Mouse (Mus musculus) fat pad, adult 2 months (tissue): Measurements from ENCODE around the gene Mad2l1bp.

Experiments used
- DNase-seq: peaks from one replicate; pipeline ENCODE4 v3.0.0-alpha.2; 2011; ENCODE audit warnings: low read depth, low spot score; ENCODE audit errors: extremely low read depth

Mad2l1bp gene

DNA sequence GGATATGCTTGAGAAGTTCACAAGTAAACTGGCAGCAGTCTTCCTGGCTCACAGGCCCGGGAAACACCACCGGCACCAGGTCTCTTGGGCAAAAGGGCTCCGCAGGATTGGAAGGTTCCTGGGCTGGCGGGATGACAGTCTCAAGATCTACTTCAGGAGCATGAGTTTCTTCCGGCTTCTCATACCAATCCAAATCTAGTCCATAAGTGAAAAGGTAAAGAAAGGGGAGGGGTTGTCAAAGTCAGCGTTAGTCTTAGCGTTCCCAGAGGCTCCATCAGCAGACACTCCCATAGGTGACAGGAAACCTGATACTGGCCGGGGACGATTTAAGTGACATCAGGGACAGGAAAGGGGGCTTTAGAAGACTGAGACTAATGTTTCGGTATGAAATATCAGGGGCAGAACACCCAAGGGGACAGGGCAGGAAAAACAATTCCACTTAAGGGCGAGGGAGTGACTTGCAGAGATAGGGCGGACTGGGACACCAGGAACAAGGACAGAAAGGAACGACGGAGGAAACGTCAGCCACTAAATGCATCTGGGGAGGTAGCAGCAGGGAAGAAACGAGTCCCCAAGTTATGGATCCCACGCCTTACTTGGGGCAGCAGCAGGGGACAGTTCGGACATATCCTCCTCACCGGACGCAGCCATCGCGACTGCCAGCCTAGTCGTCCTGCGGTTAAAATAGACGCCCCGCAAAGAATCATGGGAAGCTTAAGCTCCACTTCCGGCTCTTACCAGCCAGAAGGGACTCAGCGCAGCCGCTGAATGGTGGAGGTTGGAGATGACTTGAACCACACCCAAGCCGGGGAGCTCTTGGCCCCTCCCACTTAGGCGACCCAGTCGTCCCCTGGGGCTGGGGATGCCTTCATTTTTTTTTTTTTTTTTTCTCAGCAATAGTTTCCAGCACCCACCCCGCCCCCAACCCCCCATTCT is at the start of gene Mad2l1bp:
Gene Mad2l1bp, minus strand, starts transcription at position 707 of the 936 bp plus-strand sequence.
- DNase-seq, result peak; percentile 45

DNA sequence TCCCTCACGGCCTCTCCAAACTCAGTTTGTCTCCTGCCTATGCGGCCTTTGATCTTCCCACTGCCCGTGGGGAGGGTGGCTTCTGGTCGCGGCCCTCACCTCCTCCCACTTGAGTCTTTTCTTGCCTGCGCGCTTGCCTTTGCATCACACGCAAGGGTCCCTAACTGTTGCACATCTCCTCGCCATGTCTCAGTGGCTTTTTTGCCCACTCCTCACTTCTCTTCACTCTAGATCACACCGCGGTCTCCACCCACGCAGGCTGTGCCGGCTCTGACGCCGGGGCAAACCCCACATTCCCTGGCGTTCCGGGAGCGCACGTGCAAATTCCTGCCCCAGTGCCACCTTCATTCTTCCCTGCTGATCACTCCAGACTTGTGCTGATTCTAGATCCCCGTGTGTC is 49.7 kb upstream of the Mad2l1bp start:
- DNase-seq, result no peak

DNA sequence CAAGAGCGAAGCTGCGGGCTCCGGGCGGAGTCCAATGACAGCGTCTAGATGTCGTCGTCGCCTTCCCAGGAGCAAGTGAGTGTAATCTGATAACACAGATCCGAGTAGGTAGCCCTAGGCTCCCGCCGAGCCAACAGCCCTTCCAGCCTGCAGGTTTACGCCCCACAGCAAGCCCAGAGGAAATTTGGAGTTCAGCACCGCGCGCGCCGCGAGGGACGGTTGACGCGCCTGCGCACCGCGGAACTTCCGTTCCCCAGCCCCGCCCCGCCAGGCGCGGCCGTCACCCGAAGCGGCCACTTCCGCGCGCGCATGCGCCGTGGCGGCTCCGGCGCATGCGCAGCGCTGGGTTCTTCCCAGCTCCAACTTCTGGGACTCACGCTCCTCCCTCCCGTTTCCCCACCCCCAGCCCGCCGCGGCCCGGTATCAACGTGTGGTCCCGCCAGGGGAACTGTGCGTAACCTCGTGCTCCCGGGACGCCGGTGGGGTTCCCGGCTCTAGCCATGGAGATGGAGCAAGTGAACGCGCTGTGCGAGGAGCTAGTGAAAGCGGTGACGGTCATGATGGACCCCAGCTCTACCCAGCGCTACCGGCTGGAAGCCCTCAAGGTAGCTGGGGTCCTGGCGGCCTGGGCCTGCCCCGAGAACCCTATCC is 49.2 kb upstream of the Mad2l1bp start, which contains the start of the genes Polh and Xpo5:
Gene Polh, minus strand, starts transcription at position 225 of the 651 bp plus-strand sequence.
Gene Xpo5, plus strand, starts transcription at position 362 of the 651 bp plus-strand sequence.
- DNase-seq, result no peak

DNA sequence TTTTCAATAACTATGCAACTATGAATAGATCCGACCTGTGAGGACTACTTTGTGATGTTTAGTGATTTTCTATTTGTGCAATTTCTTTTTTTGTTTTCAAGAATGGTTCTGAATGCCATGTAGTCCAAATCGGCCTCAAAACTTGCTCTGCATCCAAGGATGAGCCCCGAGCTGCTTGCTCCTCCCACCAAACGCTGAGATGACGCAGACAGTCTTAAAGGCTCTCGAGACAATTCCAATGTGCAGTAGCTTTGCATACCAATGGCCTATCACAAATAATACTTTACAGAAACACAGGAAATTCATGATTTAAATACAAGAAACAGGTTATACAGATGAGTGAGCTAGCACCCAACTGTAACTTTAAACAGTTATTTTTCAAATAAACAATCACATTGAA is 47.8 kb upstream of the Mad2l1bp start:
- no peak for DNase-seq

DNA sequence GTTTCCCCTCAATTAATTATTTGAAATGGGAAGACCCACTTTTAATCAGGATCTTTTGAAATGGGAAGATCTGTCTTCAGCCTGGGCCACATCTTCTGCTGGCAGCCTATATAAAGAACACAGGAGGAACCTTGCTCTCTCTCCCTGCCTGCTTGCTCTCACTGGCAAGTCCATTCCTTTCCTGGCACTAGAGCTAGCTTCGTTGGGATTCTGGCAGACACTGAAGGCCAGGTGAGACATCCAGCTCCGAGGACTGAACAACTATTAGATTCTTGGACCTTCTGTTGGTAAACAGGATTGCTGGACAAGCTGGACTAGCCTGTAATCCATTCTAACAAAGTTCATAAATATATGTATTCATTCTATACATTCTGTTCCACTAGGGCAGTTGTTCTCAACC is 35.5 kb upstream of the Mad2l1bp start:
- no peak for DNase-seq

DNA sequence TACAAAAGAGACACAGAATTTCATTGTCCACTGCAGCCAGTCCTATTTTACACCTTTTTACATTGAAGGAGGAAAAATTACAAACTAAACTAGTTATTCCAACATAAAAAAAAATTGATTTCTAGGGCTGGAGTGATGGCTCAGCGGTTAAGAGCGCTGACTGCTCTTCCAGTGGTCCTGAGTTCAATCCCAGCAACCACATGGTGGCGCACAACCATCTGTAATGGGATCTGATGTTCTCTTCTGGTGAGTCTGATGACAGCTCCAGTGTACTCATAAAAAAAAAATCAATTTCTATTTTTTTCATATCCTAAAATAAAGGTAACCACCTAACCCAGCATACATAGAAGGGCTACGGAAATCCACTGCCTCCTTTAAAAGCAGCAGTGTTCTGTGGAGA is 28.9 kb upstream of the Mad2l1bp start:
- no peak for DNase-seq

DNA sequence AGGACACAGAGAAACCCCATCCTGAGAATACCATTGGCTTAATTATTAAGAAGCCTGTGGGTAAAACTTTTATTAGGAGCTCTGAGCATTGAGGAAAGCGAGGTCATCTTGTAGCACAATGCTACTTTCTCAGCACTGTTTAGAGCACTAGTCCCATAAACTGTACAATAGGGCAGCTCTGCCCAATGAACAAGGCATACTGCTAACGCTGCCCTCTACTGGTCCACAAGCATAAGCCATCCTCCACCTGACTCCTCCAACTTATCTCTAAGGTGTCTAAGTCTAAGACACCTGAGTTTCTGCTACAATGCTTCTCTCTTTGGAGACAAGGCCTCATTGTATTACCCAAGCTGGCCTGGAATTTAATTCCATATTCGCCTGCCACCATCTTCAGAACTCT is 17.2 kb upstream of the Mad2l1bp start:
- no peak for DNase-seq

DNA sequence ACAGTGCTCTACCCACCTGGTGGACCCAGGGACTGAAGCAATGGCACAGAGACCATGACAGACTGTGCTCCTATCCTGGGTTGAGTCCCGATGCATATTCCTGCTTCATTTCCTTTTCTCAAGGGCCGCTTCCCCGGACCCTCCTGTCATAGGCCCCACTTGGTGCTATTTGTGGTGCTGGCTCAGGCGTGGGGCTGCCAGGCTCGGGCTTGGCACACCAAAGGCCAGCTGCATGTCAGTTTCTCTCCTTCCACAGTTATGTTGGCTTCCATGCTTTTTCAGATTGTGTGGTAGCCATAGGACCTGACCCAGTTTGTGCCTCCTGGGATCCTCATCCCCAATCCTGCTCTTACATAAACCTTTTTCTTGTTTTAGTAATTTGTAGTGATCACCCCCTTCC is 15.4 kb upstream of the Mad2l1bp start:
- DNase-seq, result no peak

DNA sequence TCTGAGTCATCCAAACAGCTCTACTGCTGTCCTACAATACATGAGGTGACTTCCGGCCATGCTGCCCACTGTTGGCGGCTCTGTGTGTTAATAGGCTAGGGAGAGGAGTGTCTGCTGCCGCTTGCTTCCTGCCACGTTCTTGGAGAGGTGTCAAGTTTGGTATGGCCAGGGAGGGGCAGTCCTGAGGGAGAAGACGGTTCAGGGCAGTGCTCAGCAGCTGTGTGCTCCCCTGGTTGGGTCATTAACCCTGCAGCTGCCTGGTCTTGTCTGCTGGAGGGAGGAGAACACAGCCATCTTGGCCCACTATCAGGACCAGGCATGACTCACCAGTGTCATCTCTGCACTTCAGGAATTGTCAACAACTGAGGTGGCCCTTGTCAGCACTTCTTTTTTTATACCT is 15.0 kb upstream of the Mad2l1bp start:
- no peak for DNase-seq

DNA sequence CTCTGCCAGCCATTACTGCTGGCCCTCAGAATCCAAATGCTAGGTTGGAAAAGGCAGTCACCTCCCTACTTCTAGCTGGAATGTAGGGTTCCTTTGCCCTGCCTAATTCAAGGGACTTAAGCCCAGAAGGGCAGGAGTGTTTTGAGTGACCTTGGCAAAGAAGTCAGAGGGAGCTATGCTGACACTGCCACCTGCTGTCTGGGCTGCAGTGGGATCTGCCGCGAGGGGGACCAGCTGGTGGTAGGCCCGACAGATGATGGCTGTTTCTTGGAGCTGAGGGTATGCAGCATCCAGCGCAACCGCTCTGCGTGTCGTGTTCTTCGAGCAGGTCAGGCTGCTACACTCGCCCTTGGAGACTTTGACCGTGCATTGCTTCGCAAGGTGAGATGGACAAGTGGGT is 13.7 kb upstream of the Mad2l1bp start:
- DNase-seq, result no peak

DNA sequence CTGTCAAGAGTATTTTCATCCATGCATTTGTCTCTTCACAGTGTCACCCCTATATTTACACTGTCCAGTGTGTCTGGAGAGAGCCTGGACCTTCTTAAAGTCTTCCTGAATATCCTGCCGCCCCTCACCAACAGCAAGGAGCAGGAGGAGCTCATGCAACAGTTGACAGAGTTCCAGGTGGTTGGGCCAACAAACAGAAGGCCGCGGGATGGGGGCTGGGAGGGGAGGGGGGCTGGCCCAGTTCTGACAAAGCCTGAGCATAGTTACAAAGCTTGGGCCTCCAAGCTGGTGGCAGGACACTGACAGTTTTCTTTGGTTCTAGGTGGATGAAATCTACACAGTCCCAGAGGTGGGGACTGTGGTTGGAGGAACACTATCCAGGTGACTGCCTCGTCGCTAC is 12.9 kb upstream of the Mad2l1bp start:
- no peak for DNase-seq

DNA sequence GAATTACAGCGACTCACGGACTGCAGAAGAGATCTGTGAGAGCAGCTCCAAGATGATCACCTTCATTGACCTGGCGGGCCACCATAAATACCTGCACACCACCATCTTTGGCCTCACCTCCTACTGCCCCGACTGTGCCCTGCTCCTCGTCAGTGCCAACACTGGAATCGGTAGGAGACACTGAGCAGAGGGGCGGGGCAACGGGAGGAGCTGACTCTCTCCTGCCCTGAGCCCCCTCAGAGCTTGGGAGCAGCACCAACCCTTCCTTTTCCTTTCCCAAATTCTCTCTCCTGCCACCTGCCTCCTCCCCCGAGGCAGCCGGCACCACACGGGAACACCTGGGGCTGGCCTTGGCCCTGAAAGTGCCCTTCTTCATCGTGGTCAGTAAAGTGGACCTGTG is 12.1 kb upstream of the Mad2l1bp start:
- DNase-seq, result no peak

DNA sequence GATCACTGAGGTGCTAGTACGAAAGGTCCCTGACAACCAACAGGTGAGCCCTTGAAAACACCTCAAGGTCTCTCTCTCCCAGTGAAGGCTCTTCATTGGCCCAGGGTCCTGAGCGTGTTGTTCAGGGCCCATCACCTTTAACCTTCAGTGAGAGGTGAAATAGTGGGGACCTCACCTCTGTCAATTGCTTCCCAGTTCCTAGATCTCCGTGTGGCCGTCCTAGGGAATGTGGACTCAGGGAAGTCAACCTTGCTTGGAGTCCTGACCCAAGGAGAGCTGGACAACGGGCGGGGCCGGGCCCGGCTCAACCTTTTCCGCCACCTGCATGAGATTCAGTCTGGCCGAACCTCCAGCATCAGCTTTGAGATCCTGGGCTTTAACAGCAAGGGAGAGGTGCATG is 11.4 kb upstream of the Mad2l1bp start:
- DNase-seq, result no peak

DNA sequence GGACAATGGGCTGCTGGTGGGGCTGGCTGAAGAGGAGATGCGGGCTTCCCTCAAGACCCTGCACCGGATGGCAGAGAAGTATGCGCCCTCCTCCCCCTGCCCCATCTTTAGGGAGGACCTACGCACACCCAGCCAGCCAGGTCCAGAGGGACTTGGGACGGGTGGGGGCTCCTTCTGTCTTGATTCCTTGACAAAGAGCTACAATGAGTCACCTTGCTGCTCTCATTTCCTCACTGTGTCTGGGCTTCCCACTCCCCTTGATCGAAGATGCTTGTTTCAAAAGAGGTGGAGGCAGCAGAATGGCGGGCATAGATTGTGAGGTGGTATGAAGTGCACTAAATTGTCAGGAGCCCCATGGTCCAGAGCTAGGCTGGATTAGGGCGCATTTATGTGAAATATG is 10.9 kb upstream of the Mad2l1bp start:
- DNase-seq, result no peak

DNA sequence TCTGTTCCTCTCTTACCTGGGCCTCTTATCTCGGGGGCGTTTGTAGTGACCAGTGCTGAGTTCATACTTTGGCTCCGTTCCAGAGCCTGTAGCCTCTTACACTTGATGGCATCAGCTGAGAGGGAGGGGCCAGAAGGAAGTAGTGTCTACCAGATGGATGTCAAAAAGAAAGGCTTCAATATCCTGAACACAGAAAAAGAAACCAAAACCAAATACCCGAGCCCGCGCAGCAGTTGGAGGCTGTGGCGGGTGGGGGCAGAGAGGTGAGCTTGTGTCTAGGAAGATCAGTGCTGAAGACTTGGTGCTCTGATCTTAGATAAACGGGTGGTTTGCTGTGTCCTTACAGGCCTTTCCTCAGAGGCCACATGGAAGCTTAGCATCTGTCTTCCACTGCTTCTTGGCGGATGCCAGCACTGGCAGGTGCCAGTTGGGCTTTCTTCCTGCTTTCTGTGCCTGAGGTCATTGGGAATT is 9.6 kb upstream of the Mad2l1bp start:
- no peak for DNase-seq

DNA sequence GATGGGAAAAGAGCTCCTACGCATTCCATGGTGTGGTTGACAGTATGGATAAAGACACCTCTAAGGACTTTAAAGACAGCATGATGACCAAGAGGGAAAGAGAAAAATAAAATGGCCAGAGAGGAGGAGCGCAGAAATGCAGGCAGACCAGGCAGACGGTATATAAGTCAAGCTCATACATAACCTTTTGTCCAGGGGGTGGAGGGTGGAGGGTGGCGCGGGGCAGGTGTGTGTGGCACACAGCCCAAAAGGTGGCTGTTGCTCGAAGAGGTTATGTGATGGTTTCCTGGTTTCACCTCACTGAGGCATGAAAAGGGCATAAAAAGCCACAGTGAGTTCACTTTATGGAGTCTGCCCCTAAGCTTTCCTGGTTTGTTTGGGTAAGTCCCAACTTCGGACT is 9.2 kb upstream of the Mad2l1bp start:
- DNase-seq, result no peak

DNA sequence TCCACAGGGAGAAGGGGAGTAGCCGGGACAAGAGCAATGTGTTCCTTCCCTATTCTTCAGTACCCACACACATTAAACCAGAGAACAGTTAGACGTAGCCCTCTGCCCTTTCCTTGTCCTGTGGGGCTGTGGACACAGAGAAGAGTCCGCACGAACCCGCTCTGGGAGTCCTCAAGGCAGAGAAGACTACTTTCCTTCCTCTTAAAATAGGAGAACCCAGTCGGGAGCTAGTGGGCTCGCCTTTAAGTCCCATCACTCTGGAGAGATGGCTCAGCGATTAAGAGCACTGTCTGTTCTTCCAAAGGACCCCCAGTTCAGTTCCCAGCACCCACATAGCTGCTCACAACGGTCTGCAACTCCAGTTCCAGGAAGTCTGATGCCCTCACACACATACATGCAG is 8.4 kb upstream of the Mad2l1bp start:
- no peak for DNase-seq

DNA sequence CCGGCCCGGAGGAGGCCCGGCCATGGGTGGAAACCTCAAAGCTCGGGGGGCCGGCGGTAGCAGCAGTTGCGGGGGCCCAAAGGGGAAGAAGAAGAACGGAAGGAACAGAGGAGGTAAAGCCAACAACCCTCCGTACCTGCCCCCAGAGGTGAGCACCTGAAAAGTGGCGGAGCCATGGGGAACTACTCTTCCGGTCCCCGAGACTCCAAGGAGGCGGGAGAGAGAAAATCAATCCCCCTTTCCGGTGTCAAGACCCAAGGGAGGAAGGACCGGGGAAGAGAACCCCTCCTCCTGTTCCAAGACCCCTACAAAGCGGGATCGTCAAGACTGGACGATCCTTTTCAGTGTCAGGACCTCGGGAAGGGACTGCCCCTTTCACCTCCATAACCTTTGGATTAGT is 7.8 kb upstream of the Mad2l1bp start:
- DNase-seq, result no peak

DNA sequence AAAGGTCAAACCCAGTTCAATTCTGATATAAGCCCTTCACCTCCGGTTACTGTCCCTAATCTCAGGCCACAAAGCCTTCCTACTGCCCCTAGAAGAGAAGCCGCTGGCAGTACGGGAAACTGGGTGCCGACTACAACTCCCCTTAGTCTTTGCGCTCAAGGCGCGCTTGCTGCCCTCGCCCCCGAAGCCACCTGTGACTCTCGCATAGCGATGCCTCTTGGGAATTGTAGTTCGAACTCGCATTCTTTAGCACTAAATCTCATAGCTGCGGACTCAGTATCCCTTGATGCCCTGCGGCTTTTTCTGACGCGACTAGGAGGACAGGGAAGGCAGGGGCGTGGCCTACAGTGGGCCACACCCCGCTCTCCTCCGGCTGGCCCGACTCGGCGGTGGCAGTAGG is 7.3 kb upstream of the Mad2l1bp start, which contains the start of gene Gtpbp2:
Gene Gtpbp2, plus strand, starts transcription at position 347 of the 400 bp plus-strand sequence.
- peak; percentile 98 for DNase-seq

DNA sequence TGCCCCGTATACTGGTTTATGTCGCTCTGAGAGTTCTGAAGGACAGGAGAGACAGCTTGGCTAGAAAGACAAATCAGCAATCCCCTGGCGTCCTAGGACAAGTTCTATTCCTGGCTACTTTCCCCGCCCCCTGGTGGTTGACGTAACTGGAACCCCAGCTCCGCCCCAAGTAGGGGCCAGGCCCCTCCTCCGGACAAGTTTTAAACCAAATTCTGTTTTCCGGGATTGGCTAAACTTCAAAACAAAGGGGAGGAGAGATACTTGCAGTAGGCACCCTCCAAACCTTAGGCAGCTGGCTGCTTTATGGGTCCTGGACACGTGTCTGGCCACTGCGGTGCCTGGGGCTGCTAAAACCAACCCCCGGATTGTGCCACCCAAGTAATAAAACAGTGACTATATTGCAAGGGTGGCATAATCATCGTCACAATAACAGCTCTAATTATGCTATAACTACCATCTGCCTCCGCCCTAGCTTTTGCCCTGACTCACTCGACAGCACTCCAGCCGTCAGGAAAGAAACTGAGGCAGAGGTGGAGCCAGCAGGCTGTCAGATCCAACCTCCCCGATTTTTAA is 6.8 kb upstream of the Mad2l1bp start:
- peak; percentile 74 for DNase-seq

DNA sequence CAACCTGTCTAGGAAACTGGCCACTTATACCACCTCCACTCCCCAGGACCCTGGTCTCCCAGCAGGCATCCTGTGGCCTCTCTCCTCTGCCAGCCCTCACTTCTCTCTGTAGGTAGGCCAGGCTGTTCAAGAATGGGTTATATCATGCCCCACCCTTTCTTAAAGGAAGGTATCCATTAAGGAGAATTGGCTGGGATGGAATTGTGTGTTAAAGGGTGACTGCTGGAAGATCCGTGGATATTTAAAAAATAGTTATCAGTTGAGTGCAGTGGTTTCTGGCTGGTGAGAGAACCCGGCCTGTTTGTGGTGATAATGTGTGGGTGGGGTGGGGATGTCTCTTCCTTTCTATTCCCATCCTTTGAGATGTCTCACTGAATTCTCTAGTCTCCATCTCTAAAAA is 5.9 kb upstream of the Mad2l1bp start:
- DNase-seq, result no peak

DNA sequence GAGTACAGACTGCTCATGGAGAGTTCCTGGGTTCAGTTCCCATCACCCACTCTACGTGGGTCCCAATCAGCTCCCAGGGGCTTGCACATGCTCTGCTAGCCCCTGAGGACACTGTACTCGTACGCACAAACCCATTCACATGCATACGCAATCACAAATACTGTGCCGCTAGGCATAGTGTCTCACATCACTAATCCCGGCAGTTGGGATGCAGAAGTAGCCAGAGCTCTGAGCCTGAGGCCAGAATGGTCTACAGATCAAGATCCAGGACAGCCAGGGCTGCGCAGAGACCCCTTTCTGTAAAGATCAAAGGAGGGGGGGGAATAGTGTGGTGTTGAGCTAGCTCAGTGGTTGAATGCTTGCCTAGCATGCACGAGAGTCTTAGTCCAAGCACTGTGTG is 3.8 kb upstream of the Mad2l1bp start:
- DNase-seq, result no peak
